Comparison of ENCODE assay signal across 16 mouse cellular contexts in genomic region chr9:42392927-42393326, GRCm38 (mm10). TPM values are rescaled to one million over a fixed set of nuclear protein-coding genes. Genes with fewer than 3 reads are reported as not detected.
DNase-seq lines count a peak whose midpoint lies in the region.
"Had no signal": no experiment of that assay in that cellular context is flagged by ENCODE, and none has a peak within 500 bp of the region (broad histone marks: within the 10 kb centered on the region; RNA-seq: fewer than 3 reads in every experiment).

No protein-coding gene starts in this region.

- intact Hi-C loops in heart, postnatal 36 days (cut with DNase I): no loop called here
- intact Hi-C loops in left cerebral cortex, postnatal 10 days (cut with DNase I): loop anchor here (10.0 kb wide), 1 partner anchor 152 kb away; no protein-coding TSS in a partner anchor

- DNase-seq in heart, adult 18-20 months: peak; percentile 15 to 30
- no peak for DNase-seq in heart, postnatal 36 days
- peak; percentile 87 for DNase-seq in 3T3-L1 (ENCODE audit: low read depth, low spot score)
- peak; percentile 10 for DNase-seq in MN1 (ENCODE audit: low spot score)
- DNase-seq in heart, postnatal 4 days: peak; percentile 38
- DNase-seq in left cerebral cortex, postnatal 10 days (ENCODE audit: extremely low spot score in 1 of 2, low spot score in 2 of 2): no peak
- DNase-seq in adrenal gland, adult (ENCODE audit: inconsistent age in 2 of 2, low spot score in 1 of 2): no peak
- no peak for DNase-seq in urinary bladder, postnatal 10 days (ENCODE audit: low spot score)
- DNase-seq: adrenal gland, postnatal 10 days; cerebellum, adult 2 months; cerebellum, postnatal 25 days; gastrocnemius, postnatal 10 days; kidney, adult 18-20 months; liver, postnatal 0 days; thymus, postnatal 25 days had no signal

RNA-seq across cellular contexts. Expression of gene Tecta, which starts 6.8 kb away (rescaled TPM):
- not detected for total RNA-seq in heart, adult 18-20 months (2021)
- total RNA-seq in heart, postnatal 36 days (2021): not detected
- total RNA-seq in heart, postnatal 4 days (2021): under 1 TPM; 0.19 to 0.23 TPM
- total RNA-seq in left cerebral cortex, postnatal 10 days (2021): under 1 TPM; 0.43 to 0.58 TPM
- total RNA-seq: granulocyte monocyte progenitor cell, adult 5-6 weeks had no signal

Comparison
In these comparisons a context has a peak if more than half of its experiments do, and no peak if none do; other contexts are left out.
1. DNase-seq: peak in heart, adult 18-20 months (2 of 2), 3T3-L1 (single experiment), MN1 (single experiment) and heart, postnatal 4 days (single experiment); none in heart, postnatal 36 days (0 of 2), left cerebral cortex, postnatal 10 days (0 of 2), adrenal gland, adult (0 of 2) and urinary bladder, postnatal 10 days (single experiment).